Mouse (Mus musculus): Measurements from ENCODE around the gene Rab25. TPM values are rescaled to one million over a fixed set of nuclear protein-coding genes. Genes with fewer than 3 reads are reported as not detected.

The Rab25 gene
- polyA plus RNA-seq, 1 experiment from 2014 or later, result not detected

GRCm38 (mm10) chr3:88526157-88527131 is 21.7 kb downstream of the Rab25 start:
- Histone ChIP-seq H3K4me3 (ENCODE audit: low read depth, low read length) (no peak overlapping the region), H3K27ac (ENCODE audit: low read depth, low read length) (no peak overlapping the region)

GRCm38 (mm10) chr3:88525021-88525420 is 23.1 kb downstream of the Rab25 start:
- WGBS, result 85% methylated on average over 5 of the region's 5 CpGs
- DNase-seq (ENCODE audit: low spot score), result no peak
- peaks cover 27% of the 10 kb centered on the region for H3K4me1 ChIP-seq (ENCODE audit: control insufficient read depth, insufficient read depth, low read length)

More at GRCm38 (mm10) chr3:88526157-88527131, 21.7 kb downstream of the Rab25 start:
- no peaks in the 10 kb centered on the region for H3K27me3 ChIP-seq (replicated peaks; ENCODE audit: control insufficient read depth, insufficient read depth, low read length)
- ATAC-seq (peak; percentile 65), DNase-seq (ENCODE audit: low spot score) (peak; percentile 90)
- no peaks in the 10 kb centered on the region for H3K9me3 ChIP-seq (replicated peaks; ENCODE audit: control insufficient read depth, low read length)
- peak overlapping the region; percentile 34 for H3K4me2 ChIP-seq (ENCODE audit: low read length)
- H3K4me1 ChIP-seq (ENCODE audit: control insufficient read depth, insufficient read depth, low read length), result peaks cover 31% of the 10 kb centered on the region
- 0 out of 2 replicates have a peak overlapping the region, but pooled peaks have one; percentile 5 for H3K9ac ChIP-seq (ENCODE audit: low read length)
- H3K36me3 ChIP-seq (ENCODE audit: control insufficient read depth, insufficient read depth, low read length), result peaks cover 30% of the 10 kb centered on the region
- 32% methylated on average over 17 of the region's 17 CpGs for WGBS

GRCm38 (mm10) chr3:88523027-88523426 is 25.1 kb downstream of the Rab25 start:
- no peak for DNase-seq (ENCODE audit: low spot score)
- peaks cover 27% of the 10 kb centered on the region for H3K36me3 ChIP-seq (ENCODE audit: control insufficient read depth, insufficient read depth, low read length)
- no peak for ATAC-seq
- H3K4me1 ChIP-seq (ENCODE audit: control insufficient read depth, insufficient read depth, low read length), result peaks cover 9% of the 10 kb centered on the region
- no peaks in the 10 kb centered on the region for H3K9me3 ChIP-seq (replicated peaks; ENCODE audit: control insufficient read depth, low read length)
- 94% methylated on average over 8 of the region's 8 CpGs for WGBS
- H3K27ac ChIP-seq (ENCODE audit: low read depth, low read length), result no peak overlapping the region
- H3K9ac ChIP-seq (ENCODE audit: low read length), result no peak overlapping the region
- H3K4me3 ChIP-seq (ENCODE audit: low read depth, low read length), result no peak overlapping the region
- no peak overlapping the region for H3K4me2 ChIP-seq (ENCODE audit: low read length)
- no peaks in the 10 kb centered on the region for H3K27me3 ChIP-seq (replicated peaks; ENCODE audit: control insufficient read depth, insufficient read depth, low read length)

More at GRCm38 (mm10) chr3:88525021-88525420, 23.1 kb downstream of the Rab25 start:
- no peak overlapping the region for H3K9ac ChIP-seq (ENCODE audit: low read length)
- no peak for ATAC-seq
- H3K27me3 ChIP-seq (replicated peaks; ENCODE audit: control insufficient read depth, insufficient read depth, low read length), result no peaks in the 10 kb centered on the region
- H3K4me2 ChIP-seq (ENCODE audit: low read length), result no peak overlapping the region
- peaks cover 30% of the 10 kb centered on the region for H3K36me3 ChIP-seq (ENCODE audit: control insufficient read depth, insufficient read depth, low read length)
- no peak overlapping the region for H3K4me3 ChIP-seq (ENCODE audit: low read depth, low read length)
- H3K9me3 ChIP-seq (replicated peaks; ENCODE audit: control insufficient read depth, low read length), result no peaks in the 10 kb centered on the region
- no peak overlapping the region for H3K27ac ChIP-seq (ENCODE audit: low read depth, low read length)

DNA sequence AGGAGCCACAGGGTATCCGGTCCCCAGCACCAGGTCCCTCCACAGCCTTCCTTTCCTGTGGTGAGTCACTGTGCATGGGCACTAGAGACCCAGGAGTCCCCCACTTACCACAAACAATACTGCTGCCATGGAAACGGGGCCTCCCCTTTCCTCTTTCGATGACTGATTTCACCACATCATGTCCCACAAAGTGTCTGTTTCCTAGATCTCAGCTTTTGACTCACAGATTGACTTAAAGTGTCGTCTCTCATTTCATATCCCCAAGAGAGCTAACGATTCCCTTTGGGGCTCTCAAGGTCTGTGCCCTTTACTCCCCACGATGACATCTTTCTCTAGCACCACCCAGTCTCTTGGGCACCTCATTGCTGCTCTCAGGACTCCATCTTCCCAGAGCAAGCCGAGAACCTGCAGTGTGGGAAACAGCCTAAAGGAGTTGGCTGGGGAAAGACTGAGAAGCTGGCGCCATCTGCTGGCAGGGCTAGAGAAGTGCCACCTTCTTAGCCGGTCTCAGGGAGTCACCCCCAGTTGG is 26.2 kb downstream of the Rab25 start:
- DNase-seq (ENCODE audit: low spot score) (peak; percentile 76), ATAC-seq (peak; percentile 42)
- Histone ChIP-seq H3K9me3 (replicated peaks; ENCODE audit: control insufficient read depth, low read length) (no peaks in the 10 kb centered on the region), H3K27me3 (replicated peaks; ENCODE audit: control insufficient read depth, insufficient read depth, low read length) (no peaks in the 10 kb centered on the region), H3K4me2 (ENCODE audit: low read length) (no peak overlapping the region), H3K4me1 (ENCODE audit: control insufficient read depth, insufficient read depth, low read length) (no peaks in the 10 kb centered on the region; the same call in 1 of the 2 replicates), H3K27ac (ENCODE audit: low read depth, low read length) (no peak overlapping the region), H3K9ac (ENCODE audit: low read length) (no peak overlapping the region), H3K36me3 (ENCODE audit: control insufficient read depth, insufficient read depth, low read length) (peaks cover 27% of the 10 kb centered on the region), H3K4me3 (ENCODE audit: low read depth, low read length) (no peak overlapping the region)
- WGBS, result 39% methylated on average over 9 of the region's 9 CpGs

- ATAC-seq (no peak), DNase-seq (ENCODE audit: low spot score) (no peak)
- WGBS, result 84% methylated on average over 6 of the region's 6 CpGs
- peaks cover 27% of the 10 kb centered on the region for H3K36me3 ChIP-seq (ENCODE audit: control insufficient read depth, insufficient read depth, low read length)
- no peaks in the 10 kb centered on the region; the same call in 1 of the 2 replicates for H3K4me1 ChIP-seq (ENCODE audit: control insufficient read depth, insufficient read depth, low read length)
- no peak overlapping the region for H3K4me2 ChIP-seq (ENCODE audit: low read length)
- no peak overlapping the region for H3K27ac ChIP-seq (ENCODE audit: low read depth, low read length)
- H3K9ac ChIP-seq (ENCODE audit: low read length), result no peak overlapping the region
- no peak overlapping the region for H3K4me3 ChIP-seq (ENCODE audit: low read depth, low read length)
- no peaks in the 10 kb centered on the region for H3K27me3 ChIP-seq (replicated peaks; ENCODE audit: control insufficient read depth, insufficient read depth, low read length)
- H3K9me3 ChIP-seq (replicated peaks; ENCODE audit: control insufficient read depth, low read length), result no peaks in the 10 kb centered on the region
Measured at GRCm38 (mm10) chr3:88521156-88521555, 26.9 kb downstream of the Rab25 start.

- Histone ChIP-seq H3K27me3 (replicated peaks; ENCODE audit: control insufficient read depth, insufficient read depth, low read length) (no peaks in the 10 kb centered on the region), H3K27ac (ENCODE audit: low read depth, low read length) (no peak overlapping the region), H3K4me2 (ENCODE audit: low read length) (no peak overlapping the region), H3K4me1 (ENCODE audit: control insufficient read depth, insufficient read depth, low read length) (no peaks in the 10 kb centered on the region), H3K36me3 (ENCODE audit: control insufficient read depth, insufficient read depth, low read length) (peaks cover 22% of the 10 kb centered on the region), H3K9ac (ENCODE audit: low read length) (no peak overlapping the region), H3K4me3 (ENCODE audit: low read depth, low read length) (no peak overlapping the region), H3K9me3 (replicated peaks; ENCODE audit: control insufficient read depth, low read length) (no peaks in the 10 kb centered on the region)
- DNase-seq (ENCODE audit: low spot score) (no peak), ATAC-seq (no peak)
- 78% methylated on average over 2 of the region's 2 CpGs for WGBS
Measured at GRCm38 (mm10) chr3:88520078-88520477, 28.0 kb downstream of the Rab25 start.

GRCm38 (mm10) chr3:88518411-88518810 is 29.7 kb downstream of the Rab25 start:
- H3K27me3 ChIP-seq (replicated peaks; ENCODE audit: control insufficient read depth, insufficient read depth, low read length), result no peaks in the 10 kb centered on the region
- H3K27ac ChIP-seq (ENCODE audit: low read depth, low read length), result no peak overlapping the region
- H3K4me1 ChIP-seq (ENCODE audit: control insufficient read depth, insufficient read depth, low read length), result no peaks in the 10 kb centered on the region; the same call in 1 of the 2 replicates
- no peak for DNase-seq (ENCODE audit: low spot score)
- WGBS, result 70% methylated on average over 4 of the region's 4 CpGs
- no peaks in the 10 kb centered on the region for H3K9me3 ChIP-seq (replicated peaks; ENCODE audit: control insufficient read depth, low read length)
- H3K4me2 ChIP-seq (ENCODE audit: low read length), result no peak overlapping the region
- ATAC-seq, result no peak
- H3K4me3 ChIP-seq (ENCODE audit: low read depth, low read length), result no peak overlapping the region
- peaks cover 7% of the 10 kb centered on the region for H3K36me3 ChIP-seq (ENCODE audit: control insufficient read depth, insufficient read depth, low read length)
- no peak overlapping the region for H3K9ac ChIP-seq (ENCODE audit: low read length)

DNA sequence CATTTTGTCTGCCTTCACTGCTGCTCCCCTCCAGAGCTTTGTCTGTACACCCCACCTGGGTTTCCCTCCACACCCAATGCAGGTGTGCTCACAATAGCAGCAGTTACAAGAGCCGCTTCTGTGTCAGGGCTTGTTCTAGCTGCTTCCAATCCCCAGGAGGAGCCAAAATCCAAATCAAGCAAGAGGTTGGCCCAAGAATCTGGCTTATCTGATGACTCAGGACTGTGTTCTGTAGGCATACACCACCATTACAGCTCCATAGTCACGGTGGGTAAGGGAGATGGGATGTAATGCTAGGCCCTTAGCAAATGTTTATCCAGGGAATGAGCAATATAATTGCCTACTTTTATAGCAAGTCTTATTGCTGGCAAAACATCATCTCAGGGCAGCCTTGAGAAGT is 31.7 kb downstream of the Rab25 start:
- Histone ChIP-seq H3K4me1 (ENCODE audit: control insufficient read depth, insufficient read depth, low read length) (peaks cover 9% of the 10 kb centered on the region), H3K27me3 (replicated peaks; ENCODE audit: control insufficient read depth, insufficient read depth, low read length) (no peaks in the 10 kb centered on the region), H3K27ac (ENCODE audit: low read depth, low read length) (no peak overlapping the region), H3K36me3 (ENCODE audit: control insufficient read depth, insufficient read depth, low read length) (no peaks in the 10 kb centered on the region), H3K4me2 (ENCODE audit: low read length) (no peak overlapping the region), H3K4me3 (ENCODE audit: low read depth, low read length) (no peak overlapping the region), H3K9me3 (replicated peaks; ENCODE audit: control insufficient read depth, low read length) (no peaks in the 10 kb centered on the region), H3K9ac (ENCODE audit: low read length) (no peak overlapping the region)
- DNase-seq (ENCODE audit: low spot score) (no peak), ATAC-seq (no peak)
- WGBS, result 85% methylated on average over 2 of the region's 2 CpGs

DNA sequence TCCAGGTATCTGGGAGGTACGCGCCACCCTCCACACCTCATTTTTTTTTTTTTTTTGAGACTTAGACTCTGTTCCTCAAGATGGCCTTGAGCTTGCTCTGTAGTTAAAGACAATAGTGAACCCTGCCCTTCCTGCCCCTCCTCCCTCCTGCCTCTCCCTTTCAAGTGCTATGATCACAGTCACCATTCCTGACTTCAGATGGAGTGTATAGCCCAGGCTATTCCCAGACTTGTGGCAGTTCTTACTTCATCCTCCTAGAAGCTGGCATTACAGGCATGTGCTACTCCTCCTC is 33.1 kb downstream of the Rab25 start:
- Histone ChIP-seq H3K36me3 (ENCODE audit: control insufficient read depth, insufficient read depth, low read length) (no peaks in the 10 kb centered on the region), H3K4me2 (ENCODE audit: low read length) (no peak overlapping the region), H3K27ac (ENCODE audit: low read depth, low read length) (no peak overlapping the region), H3K9me3 (replicated peaks; ENCODE audit: control insufficient read depth, low read length) (no peaks in the 10 kb centered on the region), H3K9ac (ENCODE audit: low read length) (no peak overlapping the region), H3K4me1 (ENCODE audit: control insufficient read depth, insufficient read depth, low read length) (peaks cover 12% of the 10 kb centered on the region), H3K27me3 (replicated peaks; ENCODE audit: control insufficient read depth, insufficient read depth, low read length) (no peaks in the 10 kb centered on the region), H3K4me3 (ENCODE audit: low read depth, low read length) (no peak overlapping the region)
- ATAC-seq, result no peak
- 100% methylated on average over 2 of the region's 2 CpGs for WGBS
- DNase-seq (ENCODE audit: low spot score), result no peak
